Mouse (Mus musculus): ENCODE measurements at regions not wholly inside any gene's neighbourhood (a gene's known extent, or its start where the extent isn't known, plus 50 kb on each side); places are given as distances from the start of the nearest gene placed in this dataset.

GRCm38 (mm10) chr8:39833251-39833650 lies 841.6 kb upstream of the Adam24 start:
- no peaks in the 10 kb centered on the region for H3K4me1 ChIP-seq (replicated peaks; ENCODE audit: control insufficient read depth, insufficient read depth, low read length)
- H3K27ac ChIP-seq (ENCODE audit: low read depth, low read length), result no peak overlapping the region
- ATAC-seq, result no peak
- no peak for TF ChIP-seq CTCF (IDR thresholded peaks at IDR 0.05; ENCODE audit: low read depth)
- H3K4me3 ChIP-seq (ENCODE audit: low read depth, low read length), result no peak overlapping the region
- H3K9ac ChIP-seq (ENCODE audit: low read depth, low read length), result no peak overlapping the region
- no peaks in the 10 kb centered on the region for H3K9me3 ChIP-seq (ENCODE audit: control insufficient read depth)
- H3K36me3 ChIP-seq (ENCODE audit: control insufficient read depth, insufficient read depth), result no peaks in the 10 kb centered on the region
- H3K4me2 ChIP-seq (replicated peaks; ENCODE audit: low read depth), result no peak overlapping the region
- H3K27me3 ChIP-seq (replicated peaks; ENCODE audit: control insufficient read depth, insufficient read depth, low read length), result no peaks in the 10 kb centered on the region
- 85% methylated on average over 1 of the region's 1 CpGs for WGBS

- H3K9ac ChIP-seq (ENCODE audit: low read depth, low read length), result no peak overlapping the region
- no peaks in the 10 kb centered on the region for H3K36me3 ChIP-seq (ENCODE audit: control insufficient read depth, insufficient read depth)
- no peak for TF ChIP-seq CTCF (IDR thresholded peaks at IDR 0.05; ENCODE audit: low read depth)
- ATAC-seq, result no peak
- H3K27ac ChIP-seq (ENCODE audit: low read depth, low read length), result no peak overlapping the region
- no peaks in the 10 kb centered on the region for H3K4me1 ChIP-seq (replicated peaks; ENCODE audit: control insufficient read depth, insufficient read depth, low read length)
- H3K9me3 ChIP-seq (ENCODE audit: control insufficient read depth), result no peaks in the 10 kb centered on the region
- H3K27me3 ChIP-seq (replicated peaks; ENCODE audit: control insufficient read depth, insufficient read depth, low read length), result no peaks in the 10 kb centered on the region
- H3K4me3 ChIP-seq (ENCODE audit: low read depth, low read length), result no peak overlapping the region
- 88% methylated on average over 2 of the region's 2 CpGs for WGBS
- H3K4me2 ChIP-seq (replicated peaks; ENCODE audit: low read depth), result no peak overlapping the region
Measured at GRCm38 (mm10) chr8:39846854-39847253, 828.0 kb upstream of the Adam24 start.

DNA sequence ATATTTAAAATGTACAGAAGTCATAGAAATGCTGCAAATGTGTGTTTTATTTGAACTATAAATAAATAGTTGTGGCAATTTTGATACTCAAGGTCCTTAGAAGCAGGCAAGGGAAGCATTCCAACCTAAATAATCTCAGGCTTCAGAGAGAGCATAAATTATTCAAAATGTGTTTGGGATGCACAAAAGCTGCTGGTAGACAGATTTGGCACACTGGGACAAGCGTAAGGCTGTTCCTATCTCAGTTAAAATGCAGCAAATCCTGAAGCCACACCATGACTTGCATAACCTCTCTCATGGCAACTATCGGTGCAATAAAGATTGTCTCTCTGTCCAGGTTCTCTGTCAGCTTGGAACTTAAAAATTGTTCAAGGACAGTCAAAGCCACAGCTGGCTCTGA lies 812.3 kb upstream of the Adam24 start:
- no peak overlapping the region for H3K4me2 ChIP-seq (replicated peaks; ENCODE audit: low read depth)
- no peak overlapping the region for H3K9ac ChIP-seq (ENCODE audit: low read depth, low read length)
- no peaks in the 10 kb centered on the region for H3K27me3 ChIP-seq (replicated peaks; ENCODE audit: control insufficient read depth, insufficient read depth, low read length)
- TF ChIP-seq CTCF (IDR thresholded peaks at IDR 0.05; ENCODE audit: low read depth), result no peak
- no peak overlapping the region for H3K4me3 ChIP-seq (ENCODE audit: low read depth, low read length)
- H3K4me1 ChIP-seq (replicated peaks; ENCODE audit: control insufficient read depth, insufficient read depth, low read length), result no peaks in the 10 kb centered on the region
- no peak for ATAC-seq
- WGBS, result 93% methylated on average over 2 of the region's 2 CpGs
- H3K9me3 ChIP-seq (ENCODE audit: control insufficient read depth), result no peaks in the 10 kb centered on the region
- H3K27ac ChIP-seq (ENCODE audit: low read depth, low read length), result no peak overlapping the region
- no peaks in the 10 kb centered on the region for H3K36me3 ChIP-seq (ENCODE audit: control insufficient read depth, insufficient read depth)

DNA sequence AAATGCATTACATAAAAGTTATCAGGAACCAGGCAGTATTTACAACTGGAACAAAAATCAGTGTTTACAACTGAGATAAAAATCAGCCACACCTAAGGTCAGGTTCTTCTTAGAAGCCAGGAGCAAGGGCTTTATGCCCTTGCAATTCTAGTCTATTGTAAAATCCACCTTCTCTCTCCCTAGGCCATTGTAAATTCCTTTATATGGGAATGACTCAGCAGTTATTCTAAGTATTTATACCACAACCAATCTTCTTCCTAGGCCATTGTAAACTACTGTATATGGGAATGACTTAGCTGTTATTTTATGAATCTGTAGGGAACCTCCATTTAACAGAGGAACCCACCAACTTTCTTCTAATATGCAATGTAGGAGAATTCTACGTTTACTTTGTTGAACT lies 772.6 kb upstream of the Adam24 start:
- no peak overlapping the region for H3K4me2 ChIP-seq (replicated peaks; ENCODE audit: low read depth)
- TF ChIP-seq CTCF (IDR thresholded peaks at IDR 0.05; ENCODE audit: low read depth), result no peak
- no peak overlapping the region for H3K4me3 ChIP-seq (ENCODE audit: low read depth, low read length)
- no peaks in the 10 kb centered on the region for H3K9me3 ChIP-seq (ENCODE audit: control insufficient read depth)
- ATAC-seq, result no peak
- H3K9ac ChIP-seq (ENCODE audit: low read depth, low read length), result no peak overlapping the region
- H3K36me3 ChIP-seq (ENCODE audit: control insufficient read depth, insufficient read depth), result no peaks in the 10 kb centered on the region
- H3K27me3 ChIP-seq (replicated peaks; ENCODE audit: control insufficient read depth, insufficient read depth, low read length), result no peaks in the 10 kb centered on the region
- no peaks in the 10 kb centered on the region for H3K4me1 ChIP-seq (replicated peaks; ENCODE audit: control insufficient read depth, insufficient read depth, low read length)
- 75% methylated on average over 1 of the region's 1 CpGs for WGBS
- H3K27ac ChIP-seq (ENCODE audit: low read depth, low read length), result no peak overlapping the region

GRCm38 (mm10) chr8:39912926-39913325 lies 762.0 kb upstream of the Adam24 start:
- no peaks in the 10 kb centered on the region for H3K27me3 ChIP-seq (replicated peaks; ENCODE audit: control insufficient read depth, insufficient read depth, low read length)
- ATAC-seq, result no peak
- no peak overlapping the region for H3K4me2 ChIP-seq (replicated peaks; ENCODE audit: low read depth)
- TF ChIP-seq CTCF (IDR thresholded peaks at IDR 0.05; ENCODE audit: low read depth), result no peak
- no peak overlapping the region for H3K4me3 ChIP-seq (ENCODE audit: low read depth, low read length)
- no peaks in the 10 kb centered on the region for H3K36me3 ChIP-seq (ENCODE audit: control insufficient read depth, insufficient read depth)
- H3K27ac ChIP-seq (ENCODE audit: low read depth, low read length), result no peak overlapping the region
- no peaks in the 10 kb centered on the region for H3K4me1 ChIP-seq (replicated peaks; ENCODE audit: control insufficient read depth, insufficient read depth, low read length)
- WGBS, result 48% methylated on average over 2 of the region's 2 CpGs
- no peak overlapping the region for H3K9ac ChIP-seq (ENCODE audit: low read depth, low read length)
- no peaks in the 10 kb centered on the region for H3K9me3 ChIP-seq (ENCODE audit: control insufficient read depth)

- H3K4me3 ChIP-seq (ENCODE audit: low read depth, low read length), result no peak overlapping the region
- H3K9me3 ChIP-seq (ENCODE audit: control insufficient read depth), result no peaks in the 10 kb centered on the region
- no peak overlapping the region for H3K9ac ChIP-seq (ENCODE audit: low read depth, low read length)
- no peak for TF ChIP-seq CTCF (IDR thresholded peaks at IDR 0.05; ENCODE audit: low read depth)
- 85% methylated on average over 2 of the region's 2 CpGs for WGBS
- no peaks in the 10 kb centered on the region for H3K27me3 ChIP-seq (replicated peaks; ENCODE audit: control insufficient read depth, insufficient read depth, low read length)
- no peak overlapping the region for H3K27ac ChIP-seq (ENCODE audit: low read depth, low read length)
- ATAC-seq, result no peak
- H3K36me3 ChIP-seq (ENCODE audit: control insufficient read depth, insufficient read depth), result no peaks in the 10 kb centered on the region
- H3K4me1 ChIP-seq (replicated peaks; ENCODE audit: control insufficient read depth, insufficient read depth, low read length), result no peaks in the 10 kb centered on the region
- no peak overlapping the region for H3K4me2 ChIP-seq (replicated peaks; ENCODE audit: low read depth)
Measured at GRCm38 (mm10) chr8:39921336-39921735, 753.5 kb upstream of the Adam24 start.

- Histone ChIP-seq H3K9me3 (ENCODE audit: control insufficient read depth) (no peaks in the 10 kb centered on the region), H3K27ac (ENCODE audit: low read depth, low read length) (no peak overlapping the region), H3K4me3 (ENCODE audit: low read depth, low read length) (no peak overlapping the region), H3K9ac (ENCODE audit: low read depth, low read length) (no peak overlapping the region), H3K4me2 (replicated peaks; ENCODE audit: low read depth) (no peak overlapping the region), H3K4me1 (replicated peaks; ENCODE audit: control insufficient read depth, insufficient read depth, low read length) (no peaks in the 10 kb centered on the region), H3K36me3 (ENCODE audit: control insufficient read depth, insufficient read depth) (no peaks in the 10 kb centered on the region), H3K27me3 (replicated peaks; ENCODE audit: control insufficient read depth, insufficient read depth, low read length) (no peaks in the 10 kb centered on the region)
- 50% methylated on average over 2 of the region's 2 CpGs for WGBS
- TF ChIP-seq CTCF (IDR thresholded peaks at IDR 0.05; ENCODE audit: low read depth), result no peak
- ATAC-seq, result no peak
Measured at GRCm38 (mm10) chr8:39923741-39924140, 751.1 kb upstream of the Adam24 start.

Measured in intestine, postnatal 0 days (tissue).